Mouse (Mus musculus) small intestine, adult 2 months (tissue): Measurements from ENCODE around the gene Pctp.

ENCODE experiments used
- CTCF ChIP-seq: fragments of 200-500 bp; IDR thresholded peaks from 2 replicates; pipeline ENCODE4 v1.5.1; 2012; ENCODE audit warnings: low read depth, mild to moderate bottlenecking, control low read depth, inconsistent platforms, low read length, moderate library complexity, mixed read lengths; ENCODE audit not compliant: insufficient replicate concordance, insufficient read length; ENCODE audit errors: extremely low read depth
- POLR2A ChIP-seq: fragments of 200-500 bp; IDR thresholded peaks from 2 replicates; pipeline ENCODE4 v1.6.1; 2012; ENCODE audit warnings: low read depth, mild to moderate bottlenecking, control low read depth, inconsistent platforms, low read length, moderate library complexity

GRCm38 (mm10) chr11:89978914-89979818, 23.5 kb downstream of the Pctp start:
- no peak for TF ChIP-seq POLR2A
- no peak for TF ChIP-seq CTCF
